Mouse (Mus musculus): ENCODE measurements around the gene Pax2. TPM values are rescaled to one million over a fixed set of nuclear protein-coding genes. Genes with fewer than 3 reads are reported as not detected.

Pax2 gene
- polyA plus RNA-seq, 1 experiment from 2014 or later = 0.63 TPM

DNA sequence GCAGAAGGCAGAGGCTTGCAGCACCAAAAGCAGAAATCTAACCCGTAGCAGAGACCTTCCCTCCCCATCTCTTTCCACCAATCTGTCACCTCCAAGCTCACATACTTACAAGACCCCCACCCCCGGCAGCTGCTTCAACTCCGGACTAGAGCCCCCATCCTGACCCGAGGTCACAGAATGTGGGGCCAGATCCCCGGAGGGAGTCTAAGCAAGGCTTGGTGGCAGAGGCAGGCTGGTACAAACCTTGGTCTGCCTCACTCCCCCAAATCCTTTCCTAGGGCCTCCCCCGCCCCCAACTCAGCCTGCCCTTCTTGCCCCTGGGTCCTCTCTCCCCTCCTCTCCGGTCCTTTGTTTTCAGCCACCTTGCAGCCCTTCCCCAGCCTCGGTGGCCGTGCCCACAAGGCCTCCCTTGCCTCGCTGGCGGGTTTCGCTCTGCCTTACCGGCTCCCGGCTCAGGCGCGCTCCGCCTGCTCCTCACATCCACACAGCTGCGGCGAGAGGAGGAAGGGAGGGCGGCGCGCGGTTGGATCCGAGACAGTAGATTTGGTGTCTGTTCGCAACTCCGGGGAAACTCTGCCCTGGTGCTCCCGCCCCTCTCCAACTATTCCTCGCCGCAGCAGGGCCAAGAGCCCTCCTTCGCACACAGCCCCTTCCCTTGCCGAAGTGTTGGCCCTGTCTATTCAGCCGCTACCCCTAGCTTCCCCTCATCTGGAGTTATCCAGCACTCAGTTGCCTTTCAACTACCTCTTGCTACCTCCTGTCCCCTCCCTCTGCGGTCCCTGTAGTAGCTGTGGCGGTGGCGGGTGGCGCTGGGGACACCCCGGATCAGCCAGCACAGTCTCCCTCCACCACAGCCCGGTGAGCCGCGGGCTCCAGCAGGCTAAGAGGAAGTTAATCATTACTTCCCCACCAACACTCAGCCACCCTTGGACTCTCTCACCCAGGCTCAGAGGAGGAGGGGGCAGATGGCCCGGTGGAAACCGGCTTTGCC is 5.5 kb upstream of the Pax2 start:
- under 1% methylated on average over 42 of the region's 42 CpGs for WGBS
- Histone ChIP-seq H3K36me3 (no peaks in the 10 kb centered on the region), H3K4me2 (replicated peaks) (peak overlapping the region; percentile 20), H3K4me3 (replicated peaks) (peak overlapping the region; percentile 16), H3K9me3 (no peaks in the 10 kb centered on the region), H3K4me1 (replicated peaks) (peaks cover 29% of the 10 kb centered on the region), H3K9ac (replicated peaks) (0 out of 2 replicates have a peak overlapping the region, but pooled peaks have one; percentile 5), H3K27me3 (peaks cover 100% of the 10 kb centered on the region), H3K27ac (no peak overlapping the region)
- no peak for ATAC-seq

DNA sequence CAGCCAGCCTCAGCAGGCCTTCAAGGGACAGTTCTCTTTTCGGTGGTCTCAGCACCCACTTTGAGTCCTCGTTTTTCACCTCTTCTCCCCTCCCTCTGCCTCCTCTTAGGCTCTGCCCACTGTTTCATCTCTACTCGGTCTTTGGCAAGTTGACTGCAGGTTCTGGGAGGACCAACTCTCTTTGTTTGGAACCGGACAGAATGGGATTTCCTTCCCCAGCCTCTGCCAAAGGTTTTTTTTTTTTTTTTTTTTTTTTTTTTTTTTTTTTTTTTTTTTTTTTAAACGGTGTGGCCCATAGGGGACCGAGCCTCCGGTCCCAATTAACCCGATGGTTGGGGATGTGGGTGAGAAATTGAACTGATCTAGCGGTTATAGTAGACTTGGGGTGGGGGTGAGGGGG is 4.8 kb upstream of the Pax2 start:
- Histone ChIP-seq H3K27me3 (peaks cover 100% of the 10 kb centered on the region), H3K36me3 (no peaks in the 10 kb centered on the region), H3K4me2 (replicated peaks) (no peak overlapping the region), H3K9ac (replicated peaks) (no peak overlapping the region), H3K9me3 (no peaks in the 10 kb centered on the region), H3K27ac (no peak overlapping the region), H3K4me3 (replicated peaks) (no peak overlapping the region), H3K4me1 (replicated peaks) (peaks cover 36% of the 10 kb centered on the region)
- 2% methylated on average over 9 of the region's 9 CpGs for WGBS
- no peak for ATAC-seq

DNA sequence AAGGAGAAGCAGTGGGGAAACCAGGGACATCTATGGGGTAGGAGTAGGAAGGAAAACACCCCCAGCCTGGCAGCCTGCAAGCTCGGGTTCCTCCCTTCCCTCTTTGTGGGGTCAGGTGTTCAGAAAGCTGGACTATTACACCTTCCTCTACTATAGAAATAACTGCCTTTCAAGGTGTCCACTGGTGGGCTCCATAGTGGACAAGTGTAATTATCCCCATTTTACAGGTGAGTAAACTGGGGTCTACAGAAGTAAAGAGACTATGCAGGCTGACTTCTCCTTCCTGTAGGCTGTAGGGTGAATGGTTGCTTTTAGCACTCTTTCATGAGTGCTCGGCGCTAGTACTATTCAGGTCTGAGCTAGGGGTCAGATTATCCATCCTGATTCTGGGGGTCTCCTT is 4.3 kb upstream of the Pax2 start:
- Histone ChIP-seq H3K27ac (no peak overlapping the region), H3K36me3 (no peaks in the 10 kb centered on the region), H3K4me1 (replicated peaks) (peaks cover 39% of the 10 kb centered on the region), H3K4me3 (replicated peaks) (no peak overlapping the region), H3K27me3 (peaks cover 100% of the 10 kb centered on the region), H3K9ac (replicated peaks) (no peak overlapping the region), H3K9me3 (no peaks in the 10 kb centered on the region), H3K4me2 (replicated peaks) (no peak overlapping the region)
- 4% methylated on average over 3 of the region's 3 CpGs for WGBS
- no peak for ATAC-seq

DNA sequence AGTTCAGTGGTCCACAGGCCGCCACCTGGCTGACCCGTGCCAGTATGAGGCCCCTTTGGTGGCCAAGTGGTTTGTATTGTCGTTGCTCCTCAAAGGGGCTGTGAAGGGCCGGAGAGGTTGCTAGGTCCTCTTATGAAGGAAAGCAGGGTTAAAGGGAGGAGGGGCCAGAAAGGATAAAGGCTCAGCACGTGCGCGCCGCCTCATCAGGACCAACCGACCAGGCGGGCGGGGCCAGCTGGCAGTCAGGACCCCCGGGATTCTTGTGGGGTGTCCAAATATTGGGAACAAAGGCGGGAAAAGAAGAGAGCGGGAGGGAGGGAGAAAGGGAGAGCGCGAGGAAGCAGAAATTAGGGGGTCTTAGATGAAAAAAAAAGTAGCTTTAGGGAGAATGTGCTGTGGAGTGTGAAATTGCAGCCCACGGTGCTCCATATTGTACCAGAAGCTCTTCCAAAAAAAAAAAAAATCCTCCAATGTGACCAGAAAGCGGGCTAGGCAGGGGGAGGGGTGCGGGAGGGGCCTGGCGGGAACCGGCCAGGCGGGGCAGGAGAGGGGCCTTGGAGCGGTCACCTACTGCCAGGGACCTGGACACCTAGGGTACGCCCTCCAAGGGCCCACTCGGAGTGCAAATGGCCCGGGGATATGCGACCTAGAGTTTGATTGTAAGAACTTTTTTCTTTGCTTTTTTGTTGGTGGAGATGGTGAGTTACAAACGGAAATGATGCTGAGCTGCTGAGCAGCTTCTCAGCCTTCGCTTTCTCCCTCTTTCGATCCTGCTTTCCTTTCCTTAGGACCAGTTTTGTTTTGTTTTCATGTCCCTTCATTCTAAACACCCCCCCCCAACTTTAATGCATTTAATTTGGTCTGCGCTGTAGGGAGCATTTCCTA is 3.5 kb upstream of the Pax2 start:
- Histone ChIP-seq H3K27me3 (peaks cover 100% of the 10 kb centered on the region), H3K4me1 (replicated peaks) (peaks cover 42% of the 10 kb centered on the region), H3K4me2 (replicated peaks) (no peak overlapping the region), H3K4me3 (replicated peaks) (no peak overlapping the region), H3K27ac (no peak overlapping the region), H3K36me3 (no peaks in the 10 kb centered on the region), H3K9me3 (no peaks in the 10 kb centered on the region), H3K9ac (replicated peaks) (no peak overlapping the region)
- WGBS = under 1% methylated on average over 31 of the region's 31 CpGs
- ATAC-seq = no peak

DNA sequence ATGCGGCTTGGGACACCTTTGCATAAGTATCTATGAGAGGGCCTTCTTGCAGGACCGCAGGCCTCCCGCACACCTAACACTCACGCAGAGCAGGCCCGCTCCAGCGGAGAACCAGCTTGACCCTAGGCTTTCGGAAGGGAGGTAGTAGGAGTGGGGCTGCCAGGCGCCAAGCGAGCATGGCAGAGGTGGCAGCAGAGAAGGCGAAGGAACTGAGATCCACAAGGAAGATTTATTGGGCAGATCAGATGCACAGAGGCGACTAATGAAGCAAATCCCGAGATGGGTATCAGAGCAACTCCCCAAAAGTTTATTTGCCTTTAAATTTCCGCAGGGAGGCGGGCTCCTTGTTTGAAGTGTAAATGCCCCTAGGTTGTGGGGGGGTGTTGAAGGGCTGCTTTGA is 2.5 kb upstream of the Pax2 start:
- no peak overlapping the region for H3K4me3 ChIP-seq (replicated peaks)
- no peak overlapping the region for H3K4me2 ChIP-seq (replicated peaks)

DNA sequence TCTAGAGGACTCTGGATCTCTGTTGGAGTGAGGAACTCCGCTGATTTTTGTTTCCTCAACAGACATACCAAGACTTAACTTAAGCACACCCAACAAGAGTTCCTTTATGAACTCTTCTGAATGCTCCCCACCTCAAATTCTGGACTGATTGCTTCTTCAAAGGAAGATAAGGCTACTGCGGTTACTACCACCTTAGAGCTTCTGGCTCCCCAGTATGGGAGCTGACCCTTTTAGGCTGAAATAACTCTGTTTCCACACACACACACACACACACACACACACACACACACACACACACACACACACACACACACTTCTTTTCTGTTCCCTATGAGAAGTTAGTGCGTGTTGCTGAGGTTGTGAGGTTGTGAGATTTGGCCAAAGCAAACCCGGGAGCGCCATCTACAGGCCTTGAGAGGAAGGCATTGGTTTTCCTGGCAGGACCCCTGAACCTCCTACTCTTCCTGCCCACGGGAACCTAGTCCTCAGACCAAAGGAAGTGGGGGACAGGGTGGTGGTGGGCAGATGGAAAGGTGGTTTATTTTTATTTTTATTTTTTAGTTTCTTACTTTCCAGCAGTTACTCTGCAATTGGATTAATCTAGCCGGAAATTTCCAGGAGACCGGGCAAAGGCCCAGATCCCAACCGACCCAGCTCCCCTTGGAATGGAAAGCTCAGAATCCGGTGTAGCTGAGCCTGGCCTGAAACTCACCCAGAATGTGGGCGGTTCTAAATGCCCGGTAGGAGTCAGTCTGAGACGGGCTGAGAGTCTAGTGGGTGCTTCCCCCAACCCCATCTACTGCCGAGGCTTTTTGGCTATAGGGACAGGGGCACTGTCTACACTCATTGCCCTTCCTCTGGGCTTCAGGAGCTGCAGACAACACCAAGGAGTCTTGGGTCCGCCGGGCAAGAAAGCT is 1.1 kb upstream of the Pax2 start:
- Histone ChIP-seq H3K4me1 (replicated peaks) (peaks cover 53% of the 10 kb centered on the region), H3K9ac (replicated peaks) (no peak overlapping the region)

More for the DNA sequence above, 2.5 kb upstream of the Pax2 start:
- Histone ChIP-seq H3K27ac (no peak overlapping the region), H3K9ac (replicated peaks) (no peak overlapping the region), H3K4me1 (replicated peaks) (peaks cover 44% of the 10 kb centered on the region), H3K27me3 (peaks cover 99% of the 10 kb centered on the region), H3K9me3 (no peaks in the 10 kb centered on the region), H3K36me3 (no peaks in the 10 kb centered on the region)
- ATAC-seq = no peak
- 2% methylated on average over 14 of the region's 14 CpGs for WGBS

DNA sequence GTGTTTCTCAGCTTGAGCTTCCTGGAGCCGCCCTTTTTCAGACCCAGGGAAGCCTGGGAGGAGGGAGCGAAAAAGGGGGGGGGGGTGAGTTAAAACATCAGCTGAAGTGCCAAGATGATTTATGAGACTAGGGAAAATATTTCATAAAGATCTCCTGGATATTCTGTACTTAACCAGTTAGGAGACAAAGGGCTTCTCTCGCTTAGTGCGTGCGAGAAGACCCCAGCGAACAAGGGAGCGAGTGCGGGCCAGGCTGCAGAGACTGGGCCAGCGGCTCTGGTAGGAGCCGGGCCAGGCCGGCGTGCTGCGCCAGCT is 510 bp upstream of the Pax2 start:
- H3K27ac ChIP-seq = no peak overlapping the region
- H3K4me3 ChIP-seq (replicated peaks) = peak overlapping the region; percentile 37; the same call in 1 of the 2 replicates
- H3K4me2 ChIP-seq (replicated peaks) = peak overlapping the region; percentile 61
- no peak overlapping the region for H3K9ac ChIP-seq (replicated peaks)
- ATAC-seq = no peak; the same call in 1 of the 2 replicates
- H3K27me3 ChIP-seq = peaks cover 96% of the 10 kb centered on the region
- 1% methylated on average over 13 of the region's 13 CpGs for WGBS
- no peaks in the 10 kb centered on the region for H3K36me3 ChIP-seq
- peaks cover 51% of the 10 kb centered on the region for H3K4me1 ChIP-seq (replicated peaks)
- no peaks in the 10 kb centered on the region for H3K9me3 ChIP-seq

More for the DNA sequence above, 1.1 kb upstream of the Pax2 start:
- peaks cover 96% of the 10 kb centered on the region for H3K27me3 ChIP-seq
- H3K9me3 ChIP-seq = no peaks in the 10 kb centered on the region
- H3K27ac ChIP-seq = no peak overlapping the region
- ATAC-seq = 0 out of 2 replicates have a peak, but pooled peaks have one; percentile 32
- no peaks in the 10 kb centered on the region for H3K36me3 ChIP-seq
- no peak overlapping the region for H3K4me3 ChIP-seq (replicated peaks)
- WGBS = under 1% methylated on average over 16 of the region's 16 CpGs
- 0 out of 2 replicates have a peak overlapping the region, but pooled peaks have one; percentile 61 for H3K4me2 ChIP-seq (replicated peaks)

DNA sequence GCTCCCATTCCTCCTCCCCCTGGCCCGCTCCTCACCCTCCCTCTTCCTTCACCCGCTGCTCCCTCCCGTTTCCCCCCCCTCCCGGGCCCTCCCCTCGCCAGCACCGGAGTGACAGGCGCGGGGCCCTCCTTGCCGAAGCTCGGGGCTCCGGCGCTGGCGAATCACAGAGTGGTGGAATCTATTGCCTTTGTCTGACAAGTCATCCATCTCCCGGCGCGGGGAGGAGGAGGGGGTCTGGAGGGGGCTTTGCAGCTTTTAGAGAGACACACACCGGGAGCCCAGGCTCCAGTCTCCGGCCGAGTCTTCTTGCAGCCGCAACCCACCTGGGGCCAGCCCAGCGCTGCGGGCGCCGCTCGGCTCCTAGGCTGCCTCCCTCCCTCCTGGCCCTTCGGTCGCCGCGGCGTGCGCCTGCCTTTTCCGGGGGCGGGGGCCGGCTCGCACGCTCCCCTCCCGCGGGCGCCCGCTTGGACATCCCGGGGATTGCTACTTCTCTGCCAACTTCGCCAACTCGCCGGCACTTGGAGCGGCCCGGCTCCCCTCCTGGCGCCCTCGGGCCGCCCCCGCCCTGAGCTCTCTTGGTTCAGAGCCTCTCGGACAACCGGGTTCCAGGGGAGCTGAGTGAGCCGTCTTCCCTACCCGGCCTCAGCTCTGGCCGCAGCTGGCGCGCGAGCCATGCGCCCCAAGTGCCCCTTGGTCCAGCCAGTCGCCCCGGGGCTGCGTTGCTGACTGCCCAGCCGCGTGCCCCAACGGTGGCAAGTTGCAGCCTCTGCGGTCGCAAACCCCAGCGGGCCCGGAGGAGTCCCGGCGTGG is 781 bp downstream of the Pax2 start:
- H3K4me1 ChIP-seq (replicated peaks) = peaks cover 44% of the 10 kb centered on the region
- peak overlapping the region; percentile 36 for H3K9ac ChIP-seq (replicated peaks)
- under 1% methylated on average over 62 of the region's 71 CpGs for WGBS

DNA sequence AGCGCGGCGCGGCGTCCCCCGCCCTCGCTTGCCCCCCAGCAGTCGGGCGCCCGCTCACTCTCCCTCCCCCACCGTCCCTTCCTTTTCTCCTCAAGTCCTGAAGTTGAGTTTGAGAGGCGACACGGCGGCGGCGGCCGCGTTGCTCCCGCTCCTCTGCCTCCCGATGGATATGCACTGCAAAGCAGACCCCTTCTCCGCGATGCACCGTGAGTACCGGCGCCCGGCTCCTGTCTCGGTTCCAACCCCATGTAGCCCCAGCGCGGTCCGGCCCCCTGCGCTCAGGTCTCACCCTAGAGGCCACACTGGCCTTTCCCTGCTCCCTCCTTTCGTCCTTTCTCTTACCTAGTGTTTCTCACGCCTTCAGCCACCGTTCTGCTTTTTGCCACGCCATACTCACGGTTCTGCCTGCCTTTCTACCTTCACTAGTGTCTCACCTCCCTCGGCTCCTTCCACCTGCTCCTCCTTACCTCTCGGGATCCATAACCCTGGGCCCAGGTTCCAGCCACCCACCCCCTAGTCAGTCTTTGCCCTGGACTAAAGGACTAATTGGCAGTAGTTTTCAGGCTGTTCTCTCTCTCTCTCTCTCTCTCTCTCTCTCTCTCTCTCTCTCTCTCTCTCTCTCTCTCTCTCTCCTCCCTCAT is 1.5 kb downstream of the Pax2 start:
- no peak for ATAC-seq
- H3K27ac ChIP-seq = no peak overlapping the region
- H3K36me3 ChIP-seq = no peaks in the 10 kb centered on the region
- peaks cover 96% of the 10 kb centered on the region for H3K27me3 ChIP-seq
- WGBS = 1% methylated on average over 36 of the region's 38 CpGs
- H3K9me3 ChIP-seq = no peaks in the 10 kb centered on the region
- H3K4me3 ChIP-seq (replicated peaks) = peak overlapping the region; percentile 37
- H3K9ac ChIP-seq (replicated peaks) = peak overlapping the region; percentile 36; the same call in 1 of the 2 replicates
- H3K4me1 ChIP-seq (replicated peaks) = peaks cover 39% of the 10 kb centered on the region
- peak overlapping the region; percentile 61 for H3K4me2 ChIP-seq (replicated peaks)

More for the DNA sequence above, 781 bp downstream of the Pax2 start:
- peaks cover 96% of the 10 kb centered on the region for H3K27me3 ChIP-seq
- peak; percentile 38; the same call in 1 of the 2 replicates for ATAC-seq
- H3K27ac ChIP-seq = no peak overlapping the region
- H3K4me3 ChIP-seq (replicated peaks) = peak overlapping the region; percentile 37
- H3K4me2 ChIP-seq (replicated peaks) = peak overlapping the region; percentile 61
- H3K9me3 ChIP-seq = no peaks in the 10 kb centered on the region
- H3K36me3 ChIP-seq = no peaks in the 10 kb centered on the region

DNA sequence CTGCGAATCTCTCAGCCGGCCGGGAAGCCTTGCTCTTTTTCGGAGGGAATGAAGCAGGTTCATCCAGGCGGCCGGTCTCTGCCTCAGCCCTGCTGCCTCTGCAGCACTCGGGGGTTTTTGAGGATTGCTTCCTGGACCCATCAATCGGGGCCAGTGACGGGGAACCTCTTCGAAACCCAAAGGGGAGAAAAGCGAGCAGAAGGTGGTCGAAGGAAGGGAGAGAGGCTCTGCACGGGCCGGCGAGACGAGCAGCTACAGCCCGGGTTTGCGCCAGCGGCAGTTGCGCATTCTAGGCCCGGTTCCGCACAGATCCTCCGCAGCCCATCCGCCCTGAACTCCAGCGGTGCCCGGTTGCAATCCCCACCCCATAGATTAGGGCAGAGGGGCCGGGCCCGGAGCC is 3.0 kb downstream of the Pax2 start:
- WGBS = under 1% methylated on average over 28 of the region's 28 CpGs
- H3K4me3 ChIP-seq (replicated peaks) = peak overlapping the region; percentile 12

More for the DNA sequence above, 3.0 kb downstream of the Pax2 start:
- Histone ChIP-seq H3K9me3 (no peaks in the 10 kb centered on the region), H3K27ac (no peak overlapping the region), H3K4me2 (replicated peaks) (peak overlapping the region; percentile 27), H3K4me1 (replicated peaks) (peaks cover 32% of the 10 kb centered on the region), H3K9ac (replicated peaks) (no peak overlapping the region), H3K36me3 (no peaks in the 10 kb centered on the region), H3K27me3 (peaks cover 96% of the 10 kb centered on the region)
- ATAC-seq = no peak

All from midbrain, embryonic 13.5 days (tissue).